Comparison of ENCODE assay signal across 18 mouse cellular contexts in the genomic region with DNA sequence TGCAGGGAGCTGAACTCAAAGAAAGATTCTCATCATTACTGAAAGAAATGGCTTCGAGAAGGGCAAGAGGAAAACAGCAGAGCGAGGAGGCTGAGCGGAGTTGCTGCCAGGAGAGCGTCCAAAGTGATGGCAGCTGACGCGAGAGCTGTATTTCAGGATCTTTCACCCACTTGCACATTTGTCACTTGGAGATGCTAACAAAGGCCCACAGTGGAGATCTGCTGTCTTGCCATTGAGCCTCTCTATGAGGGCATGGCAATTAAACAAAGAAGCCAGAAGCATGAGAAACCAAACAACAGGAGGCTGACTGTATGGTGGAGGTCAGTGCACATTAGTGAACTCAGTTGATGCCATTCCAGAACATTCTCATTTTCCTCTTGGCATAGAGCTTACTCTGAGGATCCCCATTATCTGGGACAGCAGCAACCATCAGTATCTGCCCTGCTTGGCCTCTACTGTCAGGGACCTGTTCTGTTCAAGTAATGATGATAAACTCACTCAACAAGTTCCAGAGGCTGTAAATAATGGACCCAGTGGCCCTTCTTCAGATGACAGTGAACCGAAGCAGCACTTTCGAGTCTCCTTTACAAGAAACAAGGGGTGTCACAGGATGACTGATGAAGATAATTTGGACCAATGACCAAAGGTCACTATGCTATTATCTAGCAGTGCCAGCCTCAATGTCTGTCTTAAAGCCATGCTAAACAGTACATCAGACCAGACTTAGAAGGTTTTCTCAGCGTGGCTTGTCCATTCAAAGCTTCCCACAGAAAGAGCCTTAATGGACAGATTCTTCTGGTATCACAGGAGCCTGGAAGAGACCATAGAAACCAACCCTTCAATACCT. TPM values are rescaled to one million over a fixed set of nuclear protein-coding genes. Genes with fewer than 3 reads are reported as not detected.
A peak's percentile ranks its signal among the peaks of the same experiment; 100 is the strongest.
DNase-seq lines count a peak whose midpoint lies in the region; ATAC-seq lines count a peak whose summit lies in the region.
"Had no signal": no experiment of that assay in that cellular context is flagged by ENCODE, and none has a peak within 500 bp of the region (broad histone marks: within the 10 kb centered on the region; RNA-seq: fewer than 3 reads in every experiment).

No protein-coding gene starts in this region.

- DNase-seq in layer of hippocampus, adult 9-11 months: peak; percentile 33
- no peak for DNase-seq in layer of hippocampus, postnatal 10 days (ENCODE audit: low spot score in 2 of 2)
- peak; percentile 25 for DNase-seq in embryo, embryonic 11 days
- peak; percentile 40 for DNase-seq in retina, postnatal 1 day
- no peak for DNase-seq in thymus, postnatal 25 days
- no peak for DNase-seq in kidney, adult 18-20 months
- DNase-seq in adrenal gland, adult 2 months: no peak
- DNase-seq: adrenal gland, postnatal 14 days; cerebellum, adult 2 months; gastrocnemius, postnatal 14 days; kidney, adult 11 months; lung, postnatal 10 days had no signal

- H3K9ac ChIP-seq in hindbrain, embryonic 13.5 days: no peak overlapping the region
- H3K9ac ChIP-seq: embryonic facial prominence, embryonic 15.5 days; heart, embryonic 15.5 days; limb, embryonic 15.5 days had no signal

- H3K9me3 ChIP-seq in hindbrain, embryonic 13.5 days: no peaks in the 10 kb centered on the region
- H3K9me3 ChIP-seq: embryonic facial prominence, embryonic 15.5 days; heart, embryonic 15.5 days; limb, embryonic 15.5 days had no signal

- no peaks in the 10 kb centered on the region for H3K36me3 ChIP-seq in hindbrain, embryonic 13.5 days
- H3K36me3 ChIP-seq: embryonic facial prominence, embryonic 15.5 days; heart, embryonic 15.5 days; limb, embryonic 15.5 days had no signal

- no peak overlapping the region for H3K4me3 ChIP-seq in hindbrain, embryonic 13.5 days
- H3K4me3 ChIP-seq: embryonic facial prominence, embryonic 15.5 days; heart, embryonic 15.5 days; limb, embryonic 15.5 days had no signal

- peak; percentile 84 for ATAC-seq in hindbrain, embryonic 13.5 days (ENCODE audit: low FRiP score)

- WGBS in hindbrain, embryonic 13.5 days: 33% methylated on average over 9 of the region's 9 CpGs

- no peak overlapping the region for H3K27ac ChIP-seq in hindbrain, embryonic 13.5 days
- H3K27ac ChIP-seq: embryonic facial prominence, embryonic 15.5 days; heart, embryonic 15.5 days; limb, embryonic 15.5 days had no signal

- peaks cover 23% of the 10 kb centered on the region; the same call in 1 of the 2 replicates for H3K27me3 ChIP-seq in hindbrain, embryonic 13.5 days
- H3K27me3 ChIP-seq: embryonic facial prominence, embryonic 15.5 days; heart, embryonic 15.5 days; limb, embryonic 15.5 days had no signal

- peaks cover 23% of the 10 kb centered on the region for H3K4me1 ChIP-seq in hindbrain, embryonic 13.5 days (replicated peaks)
- H3K4me1 ChIP-seq: heart, embryonic 15.5 days had no signal

- no peak overlapping the region for H3K4me2 ChIP-seq in hindbrain, embryonic 13.5 days
- H3K4me2 ChIP-seq: embryonic facial prominence, embryonic 15.5 days; heart, embryonic 15.5 days; limb, embryonic 15.5 days; midbrain, embryonic 11.5 days had no signal

RNA-seq across cellular contexts. Expression of a gene that starts 31.2 kb away (rescaled TPM):
- 1 to 10 TPM; 2.4 to 2.5 TPM for total RNA-seq in layer of hippocampus, postnatal 10 days (2021)
- 0.05 TPM in 1 of 2 replicates, not detected in the other for polyA plus RNA-seq in hindbrain, embryonic 13.5 days (2015; fragmentation: Nextera tagmentation; extraction: Ambion mirVana)
- under 1 TPM in 1 of 2 experiments, not detected in 1; 0.17 TPM for total RNA-seq in adrenal gland, adult 2 months (2021)
- polyA plus RNA-seq in adrenal gland, adult 2 months (2012; rRNA removed): 0.03 TPM in 1 of 2 replicates, not detected in the other
- total RNA-seq: gastrocnemius, postnatal 14 days had no signal
- polyA plus RNA-seq: cerebellum, adult 2 months; heart, embryonic 15.5 days; spleen, adult 2 months had no signal

Comparison
In these comparisons a context has a peak if more than half of its experiments do, and no peak if none do; other contexts are left out.
1. DNase-seq: peak in layer of hippocampus, adult 9-11 months (single experiment), embryo, embryonic 11 days (single experiment) and retina, postnatal 1 day (single experiment); none in layer of hippocampus, postnatal 10 days (0 of 2), thymus, postnatal 25 days (single experiment), kidney, adult 18-20 months (single experiment) and adrenal gland, adult 2 months (single experiment).